Mouse (Mus musculus) gastrocnemius, postnatal 4 days (tissue): ENCODE results near the gene Mmp11. TPM values are rescaled to one million over a fixed set of nuclear protein-coding genes. Genes with fewer than 3 reads are reported as not detected.

Source experiments
- DNase-seq, 2 experiments: peaks; one replicate each; pipeline ENCODE4 v3.0.0; 2021 to 2022; ENCODE audit warnings: low spot score in 2 of 2, mixed read lengths in 2 of 2
- long read RNA-seq, 2 experiments: library from polyadenylated mRNA; stranded (forward); transcript quantifications; one replicate each; pipeline ENCODE4 v2.0.0; 2021
- total RNA-seq, 2 experiments: library from RNA; stranded (reverse); gene quantifications; 2 replicates each; pipeline ENCODE4 v1.2.3; 2021

The Mmp11 gene
- 10 to 100 TPM; 12.7 to 15.0 TPM for total RNA-seq
- long read RNA-seq, experiment 1, transcript Mmp11-201 (8 exons, 2,288 nt), result major isoform, 14 of 18 reads
- long read RNA-seq, experiment 1, partial matches to known transcripts, result 1 of 18 reads
- long read RNA-seq, experiment 1, other reads (novel, unspliced or antisense), result 3 of 18 reads
- long read RNA-seq, experiment 2, transcript Mmp11-201 (8 exons, 2,288 nt), result major isoform, 5 of 11 reads
- long read RNA-seq, experiment 2, partial matches to known transcripts, result 0 of 11 reads
- long read RNA-seq, experiment 2, other reads (novel, unspliced or antisense), result 5 of 11 reads

- DNase-seq, result peak in 1 of 2 experiments; percentile 40
Observed at GRCm38 (mm10) chr10:75935680-75936541, at the start of gene Mmp11. TSS of gene Mmp11 (minus strand) at chr10:75936496.

GRCm38 (mm10) chr10:75979432-75979831 lies 43.1 kb upstream of the Mmp11 start:
- no peak for DNase-seq

- DNase-seq, result no peak
Observed at GRCm38 (mm10) chr10:75978835-75979157, 42.5 kb upstream of the Mmp11 start.

GRCm38 (mm10) chr10:75978119-75978834 lies 42.0 kb upstream of the Mmp11 start:
- DNase-seq, result no peak

- DNase-seq, result no peak
Observed at GRCm38 (mm10) chr10:75975216-75975615, 38.9 kb upstream of the Mmp11 start.

- DNase-seq, result no peak
Observed at GRCm38 (mm10) chr10:75973846-75974245, 37.5 kb upstream of the Mmp11 start.

- no peak for DNase-seq
Observed at GRCm38 (mm10) chr10:75954381-75954811, 18.1 kb upstream of the Mmp11 start, which contains the start of gene Gm5134. TSS of gene Gm5134 (plus strand) at chr10:75954514.

- no peak for DNase-seq
Observed at GRCm38 (mm10) chr10:75951424-75952050, 15.2 kb upstream of the Mmp11 start.

GRCm38 (mm10) chr10:75950791-75951210 lies 14.5 kb upstream of the Mmp11 start:
- DNase-seq, result no peak

- DNase-seq, result no peak
Observed at GRCm38 (mm10) chr10:75949053-75950045, 13.1 kb upstream of the Mmp11 start.

- peak in 1 of 2 experiments; percentile 6 for DNase-seq
Observed at GRCm38 (mm10) chr10:75948079-75948478, 11.8 kb upstream of the Mmp11 start.

GRCm38 (mm10) chr10:75945896-75946295 lies 9.6 kb upstream of the Mmp11 start:
- DNase-seq, result peak in 1 of 2 experiments; percentile 5

- DNase-seq, result peak in 1 of 2 experiments; percentile 7
Observed at GRCm38 (mm10) chr10:75945213-75945612, 8.9 kb upstream of the Mmp11 start.

- DNase-seq, result peak in 1 of 2 experiments; percentile 14
Observed at GRCm38 (mm10) chr10:75944066-75944772, 7.9 kb upstream of the Mmp11 start.

GRCm38 (mm10) chr10:75942736-75943477 lies 6.6 kb upstream of the Mmp11 start, which contains the start of gene Vpreb3:
TSS of gene Vpreb3 (plus strand) at chr10:75943057.
- peak in 1 of 2 experiments; percentile 4 for DNase-seq

GRCm38 (mm10) chr10:75941042-75941824 lies 4.9 kb upstream of the Mmp11 start:
- no peak for DNase-seq

GRCm38 (mm10) chr10:75940520-75940919 lies 4.2 kb upstream of the Mmp11 start, which contains the start of gene Gm867:
TSS of gene Gm867 (minus strand) at chr10:75940672.
- DNase-seq, result peak in 1 of 2 experiments; percentile 5
